25 mouse cellular contexts compared by ENCODE assay signal in genomic region chr10:8531651-8532050, GRCm38 (mm10). TPM values are rescaled to one million over a fixed set of nuclear protein-coding genes. Genes with fewer than 3 reads are reported as not detected.
DNase-seq lines count a peak whose midpoint lies in the region; ATAC-seq and TF ChIP-seq lines count a peak whose summit lies in the region.
"Had no signal": no experiment of that assay in that cellular context is flagged by ENCODE, and none has a peak within 500 bp of the region (broad histone marks: within the 10 kb centered on the region; RNA-seq: fewer than 3 reads in every experiment).

No protein-coding gene starts in this region.

- no peaks in the 10 kb centered on the region for H3K4me1 ChIP-seq in heart, adult 2 months (ENCODE audit: control insufficient read depth, insufficient read depth, low read length)
- no peaks in the 10 kb centered on the region for H3K4me1 ChIP-seq in limb, embryonic 11.5 days (ENCODE audit: control insufficient read depth, insufficient read depth, low read length)
- H3K4me1 ChIP-seq in limb, embryonic 10.5 days, result no peaks in the 10 kb centered on the region
- H3K4me1 ChIP-seq: embryonic facial prominence, embryonic 13.5 days; embryonic facial prominence, embryonic 15.5 days; forebrain, embryonic 10.5 days; forebrain, embryonic 12.5 days had no signal

- TF ChIP-seq POLR2A in heart, adult 2 months (IDR thresholded peaks at IDR 0.05; ENCODE audit: insufficient read depth, low read depth, low read length), result no peak

- DNase-seq in heart, adult 11 months, result peak; percentile 73
- DNase-seq in heart, adult 2 months, result no peak
- DNase-seq in limb, embryonic 11.5 days (ENCODE audit: low spot score), result peak; percentile 2
- no peak for DNase-seq in limb, embryonic 10.5 days (ENCODE audit: low spot score)
- DNase-seq in CD4-positive helper T cell, adult 2 months (ENCODE audit: low read depth, low spot score), result peak; percentile 60
- DNase-seq in naive thymus-derived CD4-positive, alpha-beta T cell, adult 2 months (ENCODE audit: low read depth), result peak; percentile 67
- DNase-seq in testis, postnatal 10 days (ENCODE audit: low spot score), result no peak
- DNase-seq: adrenal gland, adult 2 months; adrenal gland, postnatal 10 days; adrenal gland, postnatal 25 days; B cell, adult 2 months; cerebellum, adult 11 months; cerebellum, adult 18-20 months; cerebellum, adult 8-10 months; cerebellum, adult 9-11 months; cerebellum, postnatal 14 days; cerebellum, postnatal 36 days; embryo, embryonic 11 days had no signal

- H3K27me3 ChIP-seq in heart, adult 2 months (ENCODE audit: control insufficient read depth, insufficient read depth, low read length), result no peaks in the 10 kb centered on the region
- no peaks in the 10 kb centered on the region for H3K27me3 ChIP-seq in limb, embryonic 11.5 days (ENCODE audit: control insufficient read depth, insufficient read depth, low read length)
- H3K27me3 ChIP-seq in limb, embryonic 10.5 days (ENCODE audit: low read depth, poor library complexity, severe bottlenecking), result no peaks in the 10 kb centered on the region
- H3K27me3 ChIP-seq: embryonic facial prominence, embryonic 13.5 days; embryonic facial prominence, embryonic 15.5 days; forebrain, embryonic 12.5 days had no signal

- H3K36me3 ChIP-seq in heart, adult 2 months (ENCODE audit: control insufficient read depth, insufficient read depth, low read length), result no peaks in the 10 kb centered on the region
- H3K36me3 ChIP-seq in limb, embryonic 11.5 days (ENCODE audit: control insufficient read depth, insufficient read depth, low read length), result no peaks in the 10 kb centered on the region
- H3K36me3 ChIP-seq in limb, embryonic 10.5 days, result no peaks in the 10 kb centered on the region
- H3K36me3 ChIP-seq: embryonic facial prominence, embryonic 13.5 days; embryonic facial prominence, embryonic 15.5 days; forebrain, embryonic 10.5 days; forebrain, embryonic 12.5 days had no signal

- no peak for TF ChIP-seq CTCF in heart, adult 2 months (IDR thresholded peaks at IDR 0.05)

- no peak overlapping the region for H3K27ac ChIP-seq in heart, adult 2 months
- H3K27ac ChIP-seq in limb, embryonic 11.5 days (replicated peaks; ENCODE audit: low read depth, low read length), result no peak overlapping the region
- no peak overlapping the region for H3K27ac ChIP-seq in limb, embryonic 10.5 days
- H3K27ac ChIP-seq: embryonic facial prominence, embryonic 13.5 days; embryonic facial prominence, embryonic 15.5 days; forebrain, embryonic 10.5 days; forebrain, embryonic 12.5 days had no signal

- ATAC-seq in limb, embryonic 11.5 days (ENCODE audit: insufficient number of reproducible peaks, low FRiP score, low TSS enrichment, low read depth), result no peak
- ATAC-seq: forebrain, embryonic 14.5 days had no signal

- no peak overlapping the region for H3K4me3 ChIP-seq in heart, adult 2 months
- H3K4me3 ChIP-seq in limb, embryonic 11.5 days (ENCODE audit: low read depth, low read length), result no peak overlapping the region
- H3K4me3 ChIP-seq in limb, embryonic 10.5 days, result no peak overlapping the region
- H3K4me3 ChIP-seq: embryonic facial prominence, embryonic 13.5 days; embryonic facial prominence, embryonic 15.5 days; erythroblast, embryonic 14.5 days; forebrain, embryonic 10.5 days; forebrain, embryonic 12.5 days had no signal

- no peak for TF ChIP-seq EP300 in heart, adult 2 months (IDR thresholded peaks at IDR 0.05; ENCODE audit: insufficient read depth, low read depth, low read length)

- no peak overlapping the region for H3K9ac ChIP-seq in heart, adult 2 months (ENCODE audit: low read depth, low read length)
- no peak overlapping the region for H3K9ac ChIP-seq in limb, embryonic 11.5 days (ENCODE audit: low read length)
- H3K9ac ChIP-seq: embryonic facial prominence, embryonic 13.5 days; embryonic facial prominence, embryonic 15.5 days; forebrain, embryonic 12.5 days had no signal

- H3K4me2 ChIP-seq in limb, embryonic 11.5 days (ENCODE audit: low read depth, severe bottlenecking), result no peak overlapping the region
- H3K4me2 ChIP-seq: embryonic facial prominence, embryonic 13.5 days; embryonic facial prominence, embryonic 15.5 days; forebrain, embryonic 12.5 days had no signal

- no peaks in the 10 kb centered on the region for H3K79me2 ChIP-seq in heart, adult 2 months (replicated peaks; ENCODE audit: control insufficient read depth, insufficient read depth, low read length)

- whole genome bisulfite sequencing in heart, adult 2 months, result 67% methylated on average over 3 of the region's 3 CpGs
- 92% methylated on average over 3 of the region's 3 CpGs for WGBS in limb, embryonic 11.5 days
- 90% methylated on average over 3 of the region's 3 CpGs for WGBS in limb, embryonic 10.5 days

- no peaks in the 10 kb centered on the region for H3K9me3 ChIP-seq in limb, embryonic 11.5 days (ENCODE audit: control insufficient read depth, low read length)
- no peaks in the 10 kb centered on the region for H3K9me3 ChIP-seq in limb, embryonic 10.5 days (replicated peaks)
- H3K9me3 ChIP-seq: embryonic facial prominence, embryonic 13.5 days; embryonic facial prominence, embryonic 15.5 days; forebrain, embryonic 10.5 days; forebrain, embryonic 12.5 days had no signal

- intact Hi-C loops in heart, adult 2 months (cut with DNase I), result loop anchor here (10.0 kb wide), 1 partner anchor 183 kb away; no protein-coding TSS in a partner anchor

RNA-seq across cellular contexts. Expression of gene Ust, which starts 13.0 kb away (rescaled TPM):
- total RNA-seq in heart, adult 2 months (2021), result 1 to 10 TPM; 1.6 to 1.7 TPM
- polyA plus RNA-seq in heart, adult 2 months (2012; rRNA removed), result 1.1 and 1.3 TPM in 2 replicates
- 5.9 and 6.4 TPM in 2 replicates for polyA plus RNA-seq in limb, embryonic 11.5 days (2014; fragmentation: Nextera tagmentation; extraction: Ambion mirVana)
- 3.0 and 3.5 TPM in 2 replicates for polyA plus RNA-seq in limb, embryonic 10.5 days (2016; fragmentation: Nextera tagmentation; extraction: Ambion mirVana)
- total RNA-seq: MEL had no signal
- polyA plus RNA-seq: erythroblast, embryonic 14.5 days had no signal

Comparison
In these comparisons a context has a peak if more than half of its experiments do, and no peak if none do; other contexts are left out.
1. DNase-seq: peak in heart, adult 11 months (single experiment), limb, embryonic 11.5 days (single experiment), CD4-positive helper T cell, adult 2 months (single experiment) and naive thymus-derived CD4-positive, alpha-beta T cell, adult 2 months (single experiment); none in heart, adult 2 months (0 of 2), limb, embryonic 10.5 days (single experiment) and testis, postnatal 10 days (single experiment).